Mouse (Mus musculus): Measurements from ENCODE around the gene Polr2a. TPM values are rescaled to one million over a fixed set of nuclear protein-coding genes. Genes with fewer than 3 reads are reported as not detected.
"Not testable (repeated sequence)": the region's sequence is repeated elsewhere in the genome, so short reads cannot be mapped to it uniquely, and the experiment has no call there.

The Polr2a gene
- polyA plus RNA-seq, 1 experiment from 2014 or later: 16.6 TPM

- H3K4me1 ChIP-seq (replicated peaks): peaks cover 8% of the 10 kb centered on the region; the same call in 1 of the 2 replicates
- no peak overlapping the region for H3K4me2 ChIP-seq
- H3K36me3 ChIP-seq: no peaks in the 10 kb centered on the region
- no peak overlapping the region for H3K9ac ChIP-seq
- H3K27me3 ChIP-seq: no peaks in the 10 kb centered on the region
- ATAC-seq (ENCODE audit: low FRiP score, low read depth): no peak
- WGBS: 85% methylated on average over 3 of the region's 3 CpGs
- no peak overlapping the region for H3K4me3 ChIP-seq
- no peaks in the 10 kb centered on the region for H3K9me3 ChIP-seq
- no peak overlapping the region for H3K27ac ChIP-seq (replicated peaks)
Observed at GRCm38 (mm10) chr11:69708614-69709265, 49.7 kb downstream of the Polr2a start.

GRCm38 (mm10) chr11:69707873-69708381 lies 50.5 kb downstream of the Polr2a start:
- Histone ChIP-seq H3K36me3 (no peaks in the 10 kb centered on the region), H3K4me2 (no peak overlapping the region), H3K4me3 (no peak overlapping the region), H3K9ac (no peak overlapping the region), H3K9me3 (no peaks in the 10 kb centered on the region), H3K4me1 (replicated peaks) (peaks cover 8% of the 10 kb centered on the region; the same call in 1 of the 2 replicates), H3K27ac (replicated peaks) (no peak overlapping the region), H3K27me3 (no peaks in the 10 kb centered on the region)
- no peak for ATAC-seq (ENCODE audit: low FRiP score, low read depth)
- 86% methylated on average over 4 of the region's 4 CpGs for WGBS

GRCm38 (mm10) chr11:69707480-69707847 lies 51.0 kb downstream of the Polr2a start:
- Histone ChIP-seq H3K4me2 (no peak overlapping the region), H3K27ac (replicated peaks) (peak overlapping the region; percentile 57), H3K9ac (no peak overlapping the region), H3K36me3 (no peaks in the 10 kb centered on the region), H3K9me3 (no peaks in the 10 kb centered on the region), H3K4me3 (no peak overlapping the region), H3K4me1 (replicated peaks) (peaks cover 8% of the 10 kb centered on the region; the same call in 1 of the 2 replicates), H3K27me3 (no peaks in the 10 kb centered on the region)
- WGBS: 82% methylated on average over 4 of the region's 4 CpGs
- ATAC-seq (ENCODE audit: low FRiP score, low read depth): no peak

- H3K27ac ChIP-seq (replicated peaks): peak overlapping the region; percentile 57
- WGBS: 51% methylated on average over 6 of the region's 6 CpGs
- no peak for ATAC-seq (ENCODE audit: low FRiP score, low read depth)
Observed at GRCm38 (mm10) chr11:69706775-69707479, 51.5 kb downstream of the Polr2a start.

GRCm38 (mm10) chr11:69704613-69705010 lies 53.8 kb downstream of the Polr2a start:
- Histone ChIP-seq H3K9me3 (no peaks in the 10 kb centered on the region), H3K4me1 (replicated peaks) (peaks cover 8% of the 10 kb centered on the region; the same call in 1 of the 2 replicates), H3K9ac (no peak overlapping the region), H3K36me3 (no peaks in the 10 kb centered on the region), H3K4me3 (no peak overlapping the region), H3K27ac (replicated peaks) (no peak overlapping the region), H3K27me3 (no peaks in the 10 kb centered on the region), H3K4me2 (no peak overlapping the region)
- ATAC-seq (ENCODE audit: low FRiP score, low read depth): no peak
- WGBS: 53% methylated on average over 2 of the region's 2 CpGs

More at GRCm38 (mm10) chr11:69706775-69707479, 51.5 kb downstream of the Polr2a start:
- Histone ChIP-seq H3K36me3 (no peaks in the 10 kb centered on the region), H3K9ac (no peak overlapping the region), H3K27me3 (no peaks in the 10 kb centered on the region), H3K4me2 (no peak overlapping the region), H3K4me3 (no peak overlapping the region), H3K9me3 (no peaks in the 10 kb centered on the region), H3K4me1 (replicated peaks) (peaks cover 8% of the 10 kb centered on the region; the same call in 1 of the 2 replicates)

- Histone ChIP-seq H3K9me3 (no peaks in the 10 kb centered on the region), H3K4me1 (replicated peaks) (peaks cover 5% of the 10 kb centered on the region; the same call in 1 of the 2 replicates), H3K4me2 (no peak overlapping the region), H3K27me3 (no peaks in the 10 kb centered on the region), H3K4me3 (no peak overlapping the region), H3K36me3 (no peaks in the 10 kb centered on the region), H3K27ac (replicated peaks) (no peak overlapping the region), H3K9ac (no peak overlapping the region)
- ATAC-seq (ENCODE audit: low FRiP score, low read depth): no peak
- WGBS: 63% methylated on average over 8 of the region's 8 CpGs
Observed at GRCm38 (mm10) chr11:69703814-69704612, 54.4 kb downstream of the Polr2a start.

GRCm38 (mm10) chr11:69703381-69703780 lies 55.1 kb downstream of the Polr2a start:
- 68% methylated on average over 3 of the region's 3 CpGs for WGBS
- not testable (repeated sequence) for H3K27me3 ChIP-seq; ATAC-seq (ENCODE audit: low FRiP score, low read depth); H3K9me3 ChIP-seq; H3K9ac ChIP-seq; H3K27ac ChIP-seq (replicated peaks); H3K4me1 ChIP-seq (replicated peaks); H3K36me3 ChIP-seq; H3K4me2 ChIP-seq; H3K4me3 ChIP-seq

GRCm38 (mm10) chr11:69702886-69703285 lies 55.6 kb downstream of the Polr2a start:
- H3K36me3 ChIP-seq; ATAC-seq (ENCODE audit: low FRiP score, low read depth); H3K27me3 ChIP-seq; H3K4me1 ChIP-seq (replicated peaks); H3K4me3 ChIP-seq; H3K4me2 ChIP-seq; H3K9ac ChIP-seq; H3K27ac ChIP-seq (replicated peaks); H3K9me3 ChIP-seq: not testable (repeated sequence)
- 97% methylated on average over 10 of the region's 10 CpGs for WGBS

- no peak overlapping the region for H3K9ac ChIP-seq
- 76% methylated on average over 1 of the region's 1 CpGs for WGBS
Observed at GRCm38 (mm10) chr11:69699595-69699994, 58.8 kb downstream of the Polr2a start.

GRCm38 (mm10) chr11:69698574-69698973 lies 59.9 kb downstream of the Polr2a start:
- H3K4me2 ChIP-seq: no peak overlapping the region
- no peaks in the 10 kb centered on the region for H3K9me3 ChIP-seq
- 69% methylated on average over 5 of the region's 5 CpGs for WGBS
- no peak for ATAC-seq (ENCODE audit: low FRiP score, low read depth)
- no peaks in the 10 kb centered on the region for H3K36me3 ChIP-seq
- no peak overlapping the region for H3K4me3 ChIP-seq
- H3K27ac ChIP-seq (replicated peaks): no peak overlapping the region
- peaks cover 15% of the 10 kb centered on the region for H3K4me1 ChIP-seq (replicated peaks)
- no peak overlapping the region for H3K9ac ChIP-seq
- no peaks in the 10 kb centered on the region for H3K27me3 ChIP-seq

More at GRCm38 (mm10) chr11:69699595-69699994, 58.8 kb downstream of the Polr2a start:
- Histone ChIP-seq H3K4me3 (no peak overlapping the region), H3K27ac (replicated peaks) (no peak overlapping the region), H3K9me3 (no peaks in the 10 kb centered on the region), H3K36me3 (no peaks in the 10 kb centered on the region), H3K4me1 (replicated peaks) (peaks cover 15% of the 10 kb centered on the region), H3K27me3 (no peaks in the 10 kb centered on the region), H3K4me2 (no peak overlapping the region)
- ATAC-seq (ENCODE audit: low FRiP score, low read depth): no peak

GRCm38 (mm10) chr11:69697396-69697795 lies 61.0 kb downstream of the Polr2a start:
- Histone ChIP-seq H3K4me3 (no peak overlapping the region), H3K4me1 (replicated peaks) (peaks cover 15% of the 10 kb centered on the region), H3K36me3 (no peaks in the 10 kb centered on the region), H3K27me3 (no peaks in the 10 kb centered on the region), H3K27ac (replicated peaks) (no peak overlapping the region), H3K4me2 (no peak overlapping the region), H3K9ac (no peak overlapping the region), H3K9me3 (no peaks in the 10 kb centered on the region)
- WGBS: 94% methylated on average over 3 of the region's 3 CpGs
- ATAC-seq (ENCODE audit: low FRiP score, low read depth): no peak
